Mouse (Mus musculus) ES-E14 (cell line): ENCODE measurements around the gene Ntm.

Experiments
- CHD2 ChIP-seq: IDR thresholded peaks from 2 replicates; pipeline ENCODE4 v1.6.1; 2014; ENCODE audit warnings: mild to moderate bottlenecking, low read depth, low read length, inconsistent platforms
- MAFK ChIP-seq: IDR thresholded peaks from 2 replicates; pipeline ENCODE4 v1.6.1; 2014; ENCODE audit warnings: mild to moderate bottlenecking, low read depth, low read length, inconsistent platforms; ENCODE audit not compliant: insufficient read depth

GRCm38 (mm10) chr9:29663286-29663685, 299.7 kb downstream of the Ntm start:
- TF ChIP-seq CHD2 (no peak), MAFK (no peak)
